Mouse (Mus musculus): ENCODE data around the gene Gtf3c2.

- no peak for TF ChIP-seq CTCF (IDR thresholded peaks at IDR 0.05; ENCODE audit: borderline replicate concordance, insufficient read depth, low read length)
- TF ChIP-seq POLR2A (IDR thresholded peaks at IDR 0.05; ENCODE audit: low read depth, low read length), result no peak; the same call in 1 of the 2 replicates
Measured at GRCm38 (mm10) chr5:31198616-31199320, 18.8 kb upstream of the Gtf3c2 start.

Data from embryonic fibroblast, embryonic 13.5 days (primary cell).